Mouse (Mus musculus) erythroblast, embryonic 14.5 days (primary cell): ENCODE data around the gene Scn11a. TPM values are rescaled to one million over a fixed set of nuclear protein-coding genes. Genes with fewer than 3 reads are reported as not detected.

Experiments
- H3K27me3 ChIP-seq: 2 replicates; pipeline ENCODE4 v1.6.1; 2012; ENCODE audit warnings: inconsistent platforms; ENCODE audit not compliant: control insufficient read depth
- H3K36me3 ChIP-seq: 2 replicates; pipeline ENCODE4 v1.6.1; 2012; ENCODE audit warnings: mild to moderate bottlenecking, inconsistent platforms; ENCODE audit not compliant: control insufficient read depth
- H3K4me1 ChIP-seq: 2 replicates; pipeline ENCODE4 v1.6.1; 2012; ENCODE audit warnings: inconsistent platforms; ENCODE audit not compliant: control insufficient read depth
- H3K4me3 ChIP-seq: replicated peaks from 2 replicates; pipeline ENCODE3; 2012; ENCODE audit warnings: moderate library complexity, mild to moderate bottlenecking, inconsistent platforms
- H3K9me3 ChIP-seq: 2 replicates; pipeline ENCODE4 v1.6.1; 2012; ENCODE audit warnings: low read length, inconsistent platforms, mixed read lengths; ENCODE audit not compliant: control insufficient read depth
- GATA1 ChIP-seq: IDR thresholded peaks from 2 replicates; pipeline ENCODE4 v1.6.1; 2012; ENCODE audit warnings: low read length, inconsistent platforms, mixed read lengths
- TAL1 ChIP-seq: IDR thresholded peaks from 3 replicates; pipeline ENCODE4 v1.6.1; 2012; ENCODE audit warnings: low read length, inconsistent platforms, mixed read lengths
- polyA plus RNA-seq: library from polyadenylated mRNA; stranded (reverse); fragments of >175 nt; gene quantifications from 2 replicates; pipeline ENCODE4 v1.2.3, GENCODE M21; 2012

Scn11a gene
- polyA plus RNA-seq, 1 experiment, result not detected

DNA sequence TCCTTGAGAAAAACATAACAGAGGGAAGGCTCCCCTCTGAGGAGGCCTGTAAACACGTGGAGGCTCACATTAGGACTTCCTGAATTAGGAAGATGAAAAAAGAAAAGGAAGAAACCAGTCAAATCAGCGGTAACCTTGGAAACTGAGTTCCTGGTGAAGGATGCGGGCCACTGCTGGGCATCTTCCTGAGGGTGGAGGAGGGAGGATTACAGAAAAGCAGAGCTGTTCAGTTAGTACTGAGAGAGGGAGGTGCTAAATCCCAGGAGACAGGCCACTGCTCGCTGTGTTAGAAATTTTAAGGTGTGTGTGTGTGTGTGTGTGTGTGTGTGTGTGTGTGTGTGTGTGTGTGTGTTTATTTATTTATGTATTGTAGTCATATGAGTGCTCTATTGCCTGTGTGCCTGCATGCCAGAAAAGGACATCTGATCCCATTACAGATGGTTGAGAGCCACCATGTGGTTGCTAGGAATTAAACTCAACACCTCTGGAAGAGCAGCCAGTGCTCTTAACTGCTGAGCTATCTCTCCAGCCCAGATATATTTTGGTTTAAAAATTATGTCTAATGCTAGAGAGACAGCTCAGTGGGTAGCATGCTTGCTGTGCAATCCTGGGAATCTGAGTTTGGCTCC, 17.4 kb upstream of the Scn11a start:
- H3K27me3 ChIP-seq, result no peaks in the 10 kb centered on the region
- H3K9me3 ChIP-seq, result no peaks in the 10 kb centered on the region
- H3K4me3 ChIP-seq, result no peak overlapping the region
- TF ChIP-seq TAL1, result no peak
- TF ChIP-seq GATA1, result no peak
- no peaks in the 10 kb centered on the region for H3K36me3 ChIP-seq
- no peaks in the 10 kb centered on the region for H3K4me1 ChIP-seq

DNA sequence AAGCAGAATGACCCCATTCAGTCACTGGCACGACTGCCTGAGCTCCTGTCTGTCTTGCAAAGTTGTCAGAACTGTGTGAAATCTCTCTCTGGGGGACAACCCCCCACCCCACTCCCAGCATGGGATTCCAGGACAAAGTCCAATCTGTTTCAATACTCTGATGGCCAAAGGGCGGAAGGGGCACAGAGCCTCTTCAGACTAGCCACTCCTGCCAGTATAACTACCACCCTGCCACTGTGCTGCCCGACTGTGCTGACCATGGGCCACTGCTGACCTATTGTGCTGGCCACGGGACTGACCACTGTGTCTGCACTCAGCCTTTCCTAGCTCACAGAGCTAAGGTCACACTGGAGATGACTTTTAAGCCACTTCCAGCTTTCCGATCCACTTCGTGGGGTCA, 16.8 kb upstream of the Scn11a start:
- H3K27me3 ChIP-seq, result no peaks in the 10 kb centered on the region
- no peaks in the 10 kb centered on the region for H3K4me1 ChIP-seq
- no peaks in the 10 kb centered on the region for H3K36me3 ChIP-seq
- no peaks in the 10 kb centered on the region for H3K9me3 ChIP-seq
- no peak overlapping the region for H3K4me3 ChIP-seq
- TF ChIP-seq GATA1 (no peak), TAL1 (no peak)

DNA sequence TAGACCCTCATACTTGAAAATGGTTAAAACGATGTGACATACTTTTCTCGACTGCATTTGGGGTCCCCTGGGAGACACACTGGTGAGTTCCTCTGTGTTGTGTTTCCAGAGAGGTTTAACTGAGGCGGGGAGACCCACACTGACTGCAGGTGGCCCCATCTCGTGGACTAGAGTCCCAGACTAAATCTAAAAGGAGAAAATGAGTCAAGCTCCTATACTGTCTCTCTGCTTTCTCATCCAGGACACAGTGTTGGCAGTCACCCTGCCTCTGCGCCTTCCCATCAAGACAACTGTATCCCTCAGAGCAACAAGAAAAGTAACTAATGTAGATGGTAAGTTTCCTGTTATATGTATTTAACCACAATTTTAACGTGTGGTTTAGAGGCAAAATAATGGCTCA, 15.9 kb upstream of the Scn11a start:
- TF ChIP-seq GATA1 (no peak), TAL1 (no peak)
- Histone ChIP-seq H3K27me3 (no peaks in the 10 kb centered on the region), H3K36me3 (no peaks in the 10 kb centered on the region), H3K9me3 (no peaks in the 10 kb centered on the region), H3K4me1 (no peaks in the 10 kb centered on the region), H3K4me3 (no peak overlapping the region)

DNA sequence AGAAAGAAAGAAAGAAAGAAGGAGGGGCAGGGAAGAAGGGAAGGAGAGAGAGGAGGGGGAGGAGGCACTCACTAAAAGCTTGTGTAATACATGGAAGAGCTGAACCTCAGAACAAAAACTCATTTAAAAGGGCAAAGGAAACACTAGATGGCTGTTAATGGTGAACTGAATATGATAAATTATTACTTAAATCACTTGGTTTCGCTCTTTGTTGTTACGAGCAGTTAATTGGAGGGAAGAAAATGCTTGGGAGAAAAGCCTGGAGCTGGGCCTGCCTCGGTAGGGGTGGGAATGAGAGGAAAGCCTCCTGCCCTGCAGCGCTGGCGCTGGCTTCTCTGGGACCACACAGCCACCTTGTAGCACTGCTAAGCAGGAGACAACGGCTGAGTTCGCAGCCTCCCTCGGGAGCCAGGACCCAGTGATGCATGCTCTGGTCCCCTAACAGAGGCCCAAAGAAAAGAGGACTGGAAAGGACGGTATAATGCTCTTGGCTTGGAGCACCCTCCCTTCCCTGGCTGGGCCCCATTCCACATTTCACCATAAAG, 10.4 kb upstream of the Scn11a start:
- H3K27me3 ChIP-seq, result no peaks in the 10 kb centered on the region
- H3K9me3 ChIP-seq, result no peaks in the 10 kb centered on the region
- no peak for TF ChIP-seq TAL1
- no peak for TF ChIP-seq GATA1
- no peaks in the 10 kb centered on the region for H3K4me1 ChIP-seq
- no peaks in the 10 kb centered on the region for H3K36me3 ChIP-seq
- no peak overlapping the region for H3K4me3 ChIP-seq

DNA sequence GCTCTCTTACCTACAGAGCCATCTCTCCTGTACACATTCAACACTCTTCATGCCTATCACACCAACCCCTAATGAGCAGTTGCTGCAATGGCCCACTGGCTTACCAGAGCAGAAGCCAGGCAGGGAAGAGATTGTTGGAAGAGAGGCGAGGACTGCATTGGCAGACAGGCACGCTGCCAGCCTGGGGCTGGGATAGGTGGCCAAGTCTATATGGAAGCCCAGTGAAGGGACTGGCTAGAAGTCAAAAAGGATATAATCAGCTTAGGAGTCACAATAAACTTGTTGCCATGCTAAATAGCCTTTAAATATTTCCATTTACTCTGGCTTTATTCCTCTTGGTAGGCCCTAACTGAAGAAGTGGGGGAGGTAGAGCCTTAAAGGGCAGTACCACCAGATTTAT, 5.7 kb upstream of the Scn11a start:
- Histone ChIP-seq H3K4me1 (no peaks in the 10 kb centered on the region), H3K9me3 (no peaks in the 10 kb centered on the region), H3K36me3 (no peaks in the 10 kb centered on the region), H3K27me3 (no peaks in the 10 kb centered on the region), H3K4me3 (no peak overlapping the region)
- TF ChIP-seq GATA1, result no peak
- TF ChIP-seq TAL1, result no peak

DNA sequence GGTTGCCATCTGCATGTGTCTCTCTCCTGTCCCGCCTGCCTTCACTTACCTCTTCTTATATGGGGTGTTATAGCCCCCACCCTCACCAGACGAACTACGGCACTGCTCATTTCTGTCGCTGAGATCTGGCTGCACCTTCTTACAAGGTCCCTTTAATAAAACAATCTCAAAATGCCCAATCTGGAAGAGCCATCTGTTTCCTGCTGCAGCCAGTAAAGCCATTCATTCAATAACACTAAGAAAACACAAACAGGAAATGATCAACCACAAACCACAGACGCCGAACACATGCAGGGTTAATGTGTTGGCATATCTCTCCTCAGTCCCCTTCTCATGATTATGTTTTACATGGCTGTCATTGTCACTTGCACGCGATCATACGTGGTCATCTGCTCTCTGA, 1.5 kb downstream of the Scn11a start:
- Histone ChIP-seq H3K4me3 (no peak overlapping the region), H3K36me3 (no peaks in the 10 kb centered on the region), H3K27me3 (no peaks in the 10 kb centered on the region), H3K9me3 (no peaks in the 10 kb centered on the region), H3K4me1 (no peaks in the 10 kb centered on the region)
- TF ChIP-seq TAL1, result no peak

DNA sequence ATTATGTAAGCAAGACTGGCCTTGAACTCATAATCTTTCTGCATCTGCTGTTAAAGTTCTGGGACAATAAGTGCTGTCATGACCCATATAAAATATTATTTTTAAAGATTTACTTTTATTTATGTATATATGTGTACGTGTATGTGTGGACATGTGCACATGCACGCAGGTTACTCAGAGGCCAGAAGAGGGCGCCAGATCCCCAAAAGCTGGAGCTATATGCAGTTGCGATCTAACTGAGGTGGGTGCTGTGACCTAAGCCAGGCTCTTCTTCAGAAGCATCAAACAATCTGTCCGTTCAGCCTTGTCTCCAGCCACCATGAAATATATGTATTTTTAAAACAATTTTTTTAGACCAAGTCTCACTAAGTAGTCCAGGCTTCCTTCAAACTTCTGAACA, 11.6 kb downstream of the Scn11a start:
- H3K9me3 ChIP-seq, result peaks cover 16% of the 10 kb centered on the region
- TF ChIP-seq TAL1 (no peak), GATA1 (no peak)
- no peak overlapping the region for H3K4me3 ChIP-seq
- no peaks in the 10 kb centered on the region for H3K36me3 ChIP-seq
- no peaks in the 10 kb centered on the region for H3K4me1 ChIP-seq
- no peaks in the 10 kb centered on the region for H3K27me3 ChIP-seq

DNA sequence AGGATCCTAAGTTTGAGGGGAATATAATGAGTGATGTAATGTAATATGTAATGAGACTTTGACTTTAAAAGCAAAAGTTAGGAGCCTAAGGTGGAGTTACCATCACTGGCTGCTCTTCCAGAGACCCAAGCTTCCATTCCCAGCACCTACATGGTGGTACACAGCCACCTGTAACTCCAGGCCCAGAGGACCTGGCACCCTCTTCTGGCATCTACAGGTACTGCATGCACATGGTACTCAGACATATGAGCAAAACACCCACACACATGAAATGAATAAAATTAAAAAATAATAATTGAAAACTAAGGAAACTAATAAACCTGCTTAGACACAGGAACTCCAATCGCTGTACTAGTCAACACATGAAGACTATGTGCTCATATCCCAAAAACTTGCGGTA, 18.8 kb downstream of the Scn11a start:
- Histone ChIP-seq H3K36me3 (no peaks in the 10 kb centered on the region), H3K4me3 (no peak overlapping the region), H3K9me3 (no peaks in the 10 kb centered on the region)

DNA sequence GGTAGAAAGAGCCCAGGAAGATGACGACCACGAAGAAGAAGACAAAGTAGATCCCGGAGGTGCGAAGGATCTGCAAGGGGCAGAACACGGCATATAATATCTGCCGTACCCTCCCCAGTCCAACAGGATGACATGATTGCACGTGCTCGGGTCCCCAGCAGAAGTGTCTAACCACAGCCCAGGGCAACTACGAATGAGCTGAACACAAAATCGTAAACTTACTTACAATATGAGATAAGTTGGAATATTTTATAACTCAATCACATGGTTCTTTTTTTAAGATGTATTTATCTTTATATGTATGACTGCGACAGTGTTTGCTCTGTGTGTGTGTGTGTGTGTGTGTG, 20.8 kb downstream of the Scn11a start:
- Histone ChIP-seq H3K36me3 (no peaks in the 10 kb centered on the region), H3K9me3 (no peaks in the 10 kb centered on the region)
- TF ChIP-seq TAL1 (no peak), GATA1 (no peak)

More for the DNA sequence above, 18.8 kb downstream of the Scn11a start:
- TF ChIP-seq GATA1, result no peak
- no peak for TF ChIP-seq TAL1
- H3K27me3 ChIP-seq, result no peaks in the 10 kb centered on the region
- H3K4me1 ChIP-seq, result no peaks in the 10 kb centered on the region

DNA sequence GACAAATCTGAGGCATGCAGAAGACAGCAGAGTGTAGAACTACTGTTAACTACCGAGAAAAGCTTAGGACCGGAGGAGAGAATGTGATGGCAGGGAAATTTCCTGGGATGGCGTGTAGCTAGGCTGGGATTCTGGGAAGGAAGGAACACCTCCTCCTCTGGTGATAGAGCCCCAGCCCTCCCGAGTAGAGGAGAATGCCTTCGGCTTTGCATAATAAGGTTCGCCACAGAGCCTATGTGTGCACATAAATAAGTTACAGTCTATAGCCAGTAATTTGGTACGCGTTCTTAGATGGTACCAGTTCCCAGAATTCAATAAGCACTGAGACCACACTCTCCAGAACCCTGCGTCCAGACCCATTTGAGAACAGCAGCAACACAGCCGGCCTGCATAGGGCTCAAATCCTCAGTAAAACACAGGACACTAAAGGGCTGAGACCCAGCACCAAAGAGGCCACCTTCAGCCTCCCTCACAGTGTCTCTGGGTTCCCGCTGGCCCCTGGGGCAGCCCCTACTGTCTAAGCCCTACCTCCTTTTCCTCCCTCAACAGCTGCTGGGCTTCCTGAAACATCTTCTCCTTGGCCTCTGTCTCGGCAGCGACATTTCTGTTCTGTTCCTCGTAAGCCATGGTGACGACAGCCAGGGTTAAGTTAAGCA, 21.3 kb downstream of the Scn11a start:
- H3K4me3 ChIP-seq, result no peak overlapping the region
- no peak for TF ChIP-seq GATA1
- TF ChIP-seq TAL1, result no peak
- H3K36me3 ChIP-seq, result no peaks in the 10 kb centered on the region
- no peaks in the 10 kb centered on the region for H3K9me3 ChIP-seq
- no peaks in the 10 kb centered on the region for H3K27me3 ChIP-seq
- no peaks in the 10 kb centered on the region for H3K4me1 ChIP-seq

More for the DNA sequence above, 20.8 kb downstream of the Scn11a start:
- H3K4me1 ChIP-seq, result no peaks in the 10 kb centered on the region
- no peaks in the 10 kb centered on the region for H3K27me3 ChIP-seq
- no peak overlapping the region for H3K4me3 ChIP-seq
